Mouse (Mus musculus) midbrain, postnatal 0 days (tissue): Measurements from ENCODE around the gene Hspa1l. TPM values are rescaled to one million over a fixed set of nuclear protein-coding genes. Genes with fewer than 3 reads are reported as not detected.
"Not testable (repeated sequence)": the region's sequence is repeated elsewhere in the genome, so short reads cannot be mapped to it uniquely, and the experiment has no call there.

ENCODE experiments used
- ATAC-seq: fragments of 200-750 bp; cut with Nextera tagmentation; 2 replicates; pipeline ENCODE4 v1.8.0; 2017; ENCODE audit warnings: moderate number of reproducible peaks, mild to moderate bottlenecking, moderate TSS enrichment, moderate library complexity; ENCODE audit not compliant: low FRiP score
- DNase-seq: peaks from one replicate; pipeline ENCODE4 v3.0.0-alpha.2; 2015; ENCODE audit warnings: low spot score
- H3K27ac ChIP-seq: fragments of 300-500 bp; sonication (generic); 2 replicates; pipeline ENCODE4 v1.5.1; 2014; ENCODE audit warnings: low read depth, mild to moderate bottlenecking, low read length, mixed read lengths
- H3K27me3 ChIP-seq: fragments of 300-500 bp; sonication (generic); 2 replicates; pipeline ENCODE4 v1.6.1; 2014; ENCODE audit warnings: low read length, control low read depth, mixed read lengths; ENCODE audit not compliant: insufficient read depth
- H3K36me3 ChIP-seq: fragments of 300-500 bp; sonication (generic); 2 replicates; pipeline ENCODE4 v1.6.1; 2014; ENCODE audit warnings: low read length, control low read depth, mixed read lengths; ENCODE audit not compliant: insufficient read depth
- H3K4me1 ChIP-seq: fragments of 300-500 bp; sonication (generic); 2 replicates; pipeline ENCODE4 v1.6.1; 2014; ENCODE audit warnings: mild to moderate bottlenecking, control low read depth, antibody characterized with exemption, low read length, mixed read lengths; ENCODE audit not compliant: insufficient read depth
- H3K4me2 ChIP-seq: fragments of 300-500 bp; sonication (generic); 2 replicates; pipeline ENCODE4 v1.6.1; 2014; ENCODE audit warnings: low read depth, mild to moderate bottlenecking, low read length, mixed read lengths; ENCODE audit not compliant: poor library complexity, severe bottlenecking
- H3K4me3 ChIP-seq: fragments of 300-500 bp; sonication (generic); 2 replicates; pipeline ENCODE4 v1.5.1; 2014; ENCODE audit warnings: low read depth, mild to moderate bottlenecking, low read length, moderate library complexity
- H3K9ac ChIP-seq: fragments of 300-500 bp; sonication (generic); replicated peaks from 2 replicates; pipeline ENCODE4 v1.6.1; 2014; ENCODE audit warnings: mild to moderate bottlenecking, low read length, moderate library complexity, mixed read lengths; ENCODE audit not compliant: poor library complexity, severe bottlenecking
- H3K9me3 ChIP-seq: fragments of 300-500 bp; sonication (generic); 2 replicates; pipeline ENCODE4 v1.6.1; 2016; ENCODE audit warnings: low read length, control low read depth
- CTCF ChIP-seq: IDR thresholded peaks from 2 replicates; pipeline ENCODE4 v1.5.1; 2016; ENCODE audit warnings: antibody characterized with exemption, mild to moderate bottlenecking
- WGBS: fragments of 180-500 bp; shearing (Covaris S2); extraction: QIAGEN DNeasy Blood & Tissue Kit; methylation state at CpG from one replicate; pipeline ENCODE4 v1.1.7; 2014; 5-methylcytosine and 5-hydroxymethylcytosine counted together
- polyA plus RNA-seq: library from polyadenylated mRNA; unstranded; fragments of >200 nt; fragmentation: Nextera tagmentation; extraction: Ambion mirVana; gene quantifications from 2 replicates; pipeline ENCODE4 v1.2.1, GENCODE M21; 2015
- total RNA-seq: library from RNA; depleted of rRNA; stranded (reverse); fragments of >200 nt; gene quantifications from 2 replicates; pipeline ENCODE4 v1.2.3, GENCODE M21; 2014

Hspa1l gene
- total and polyA plus RNA-seq, 2 experiments from 2014 or later: 0.73 to 1.4 TPM

- H3K4me2 ChIP-seq: peak overlapping the region; percentile 32
- 8% methylated on average over 15 of the region's 15 CpGs for WGBS
- H3K9me3 ChIP-seq: no peaks in the 10 kb centered on the region
- H3K9ac ChIP-seq: no peak overlapping the region
- TF ChIP-seq CTCF: no peak
- ATAC-seq (no peak), DNase-seq (no peak)
- H3K36me3 ChIP-seq: 0 out of 2 replicates have a peak, but pooled peaks cover 4% of the 10 kb centered on the region
- no peak overlapping the region for H3K27ac ChIP-seq
- no peaks in the 10 kb centered on the region for H3K4me1 ChIP-seq
- H3K27me3 ChIP-seq: no peaks in the 10 kb centered on the region
- no peak overlapping the region; the same call in 1 of the 2 replicates for H3K4me3 ChIP-seq
These were observed 31.0 kb upstream of the Hspa1l start for GRCm38 (mm10) chr17:34941344-34942041.

- DNase-seq (no peak), ATAC-seq (no peak)
- Histone ChIP-seq H3K9ac (no peak overlapping the region), H3K27ac (no peak overlapping the region), H3K9me3 (no peaks in the 10 kb centered on the region), H3K36me3 (no peaks in the 10 kb centered on the region), H3K4me3 (no peak overlapping the region), H3K27me3 (no peaks in the 10 kb centered on the region), H3K4me2 (no peak overlapping the region), H3K4me1 (no peaks in the 10 kb centered on the region)
- TF ChIP-seq CTCF: no peak
- WGBS: 84% methylated on average over 4 of the region's 4 CpGs
These were observed 29.2 kb upstream of the Hspa1l start for GRCm38 (mm10) chr17:34943128-34943815.

GRCm38 (mm10) chr17:34944362-34944761, 28.1 kb upstream of the Hspa1l start:
- Histone ChIP-seq H3K4me3 (no peak overlapping the region), H3K36me3 (no peaks in the 10 kb centered on the region), H3K4me2 (no peak overlapping the region), H3K9me3 (no peaks in the 10 kb centered on the region), H3K27me3 (no peaks in the 10 kb centered on the region), H3K4me1 (no peaks in the 10 kb centered on the region), H3K27ac (no peak overlapping the region), H3K9ac (no peak overlapping the region)
- DNase-seq (no peak), ATAC-seq (no peak)
- no peak for TF ChIP-seq CTCF

GRCm38 (mm10) chr17:34946486-34947140, 25.9 kb upstream of the Hspa1l start:
- Histone ChIP-seq H3K9me3 (no peaks in the 10 kb centered on the region), H3K27me3 (no peaks in the 10 kb centered on the region), H3K36me3 (peaks cover 7% of the 10 kb centered on the region; the same call in 1 of the 2 replicates), H3K9ac (no peak overlapping the region), H3K4me2 (no peak overlapping the region), H3K4me1 (0 out of 2 replicates have a peak, but pooled peaks cover 5% of the 10 kb centered on the region), H3K27ac (no peak overlapping the region), H3K4me3 (no peak overlapping the region)
- WGBS: 92% methylated on average over 5 of the region's 5 CpGs
- ATAC-seq (no peak), DNase-seq (no peak)
- no peak for TF ChIP-seq CTCF

- DNase-seq (peak; percentile 27), ATAC-seq (no peak)
- H3K9me3 ChIP-seq: no peaks in the 10 kb centered on the region
- H3K4me1 ChIP-seq: 0 out of 2 replicates have a peak, but pooled peaks cover 5% of the 10 kb centered on the region
- WGBS: 29% methylated on average over 8 of the region's 8 CpGs
- no peak overlapping the region for H3K9ac ChIP-seq
- H3K27ac ChIP-seq: no peak overlapping the region
- peak; percentile 59 for TF ChIP-seq CTCF
- no peak overlapping the region for H3K4me3 ChIP-seq
- H3K4me2 ChIP-seq: no peak overlapping the region
- H3K27me3 ChIP-seq: no peaks in the 10 kb centered on the region
- peaks cover 7% of the 10 kb centered on the region; the same call in 1 of the 2 replicates for H3K36me3 ChIP-seq
These were observed 24.9 kb upstream of the Hspa1l start for GRCm38 (mm10) chr17:34947606-34948005.

GRCm38 (mm10) chr17:34948721-34949552, 23.6 kb upstream of the Hspa1l start:
- H3K4me2 ChIP-seq, ATAC-seq, H3K36me3 ChIP-seq, H3K4me1 ChIP-seq, H3K9ac ChIP-seq, H3K4me3 ChIP-seq, H3K27ac ChIP-seq, DNase-seq, H3K9me3 ChIP-seq, H3K27me3 ChIP-seq: not testable (repeated sequence)
- WGBS: 60% methylated on average over 9 of the region's 9 CpGs
